Mouse (Mus musculus) limb, embryonic 15.5 days (tissue): ENCODE data around the gene Eif3b. TPM values are rescaled to one million over a fixed set of nuclear protein-coding genes. Genes with fewer than 3 reads are reported as not detected.

Experiments
- microRNA-seq: library from miRNA; unstranded; fragments of <30 nt; microRNA quantifications from one replicate; pipeline ENCODE4, GENCODE M21; 2016
- polyA plus RNA-seq: library from polyadenylated mRNA; unstranded; fragments of >200 nt; fragmentation: Nextera tagmentation; extraction: Ambion mirVana; gene quantifications from 2 replicates; pipeline ENCODE4 v1.2.1, GENCODE M21; 2015

The Eif3b gene
- polyA plus RNA-seq, 1 experiment from 2014 or later, result 104 TPM

Small RNA genes within 50 kb of the gene (microRNA-seq; reads per million reads assigned to microRNA genes)
- not detected for gene Mir7038

Other genes with a start within 250 kb of the Eif3b start
- 42.9 and 44.7 TPM in 2 replicates for gene Mad1l1, start 97.8 kb upstream of the Eif3b start, polyA plus RNA-seq
- 34.6 and 37.4 TPM in 2 replicates for gene Nudt1, start 97.7 kb upstream of the Eif3b start, polyA plus RNA-seq
- gene Mrm2, start 87.4 kb upstream of the Eif3b start, polyA plus RNA-seq, result 19.6 and 20.2 TPM in 2 replicates
- gene Snx8, start 30.1 kb upstream of the Eif3b start, polyA plus RNA-seq, result 23.8 and 24.8 TPM in 2 replicates
- not detected in 2 replicates for gene Gm4869, start 26.3 kb downstream of the Eif3b start, polyA plus RNA-seq
- gene Chst12, start 86.2 kb downstream of the Eif3b start, polyA plus RNA-seq, result 28.3 and 36.3 TPM in 2 replicates
- 0.31 TPM in 1 of 2 replicates, not detected in the other for gene Grifin, start 145.7 kb downstream of the Eif3b start, polyA plus RNA-seq
- gene Lfng, start 188.0 kb downstream of the Eif3b start, polyA plus RNA-seq, result 16.9 and 19.7 TPM in 2 replicates
- gene Ttyh3, start 229.7 kb downstream of the Eif3b start, polyA plus RNA-seq, result 29.9 and 34.1 TPM in 2 replicates